Mouse (Mus musculus): ENCODE data around the gene 1700019D03Rik. TPM values are rescaled to one million over a fixed set of nuclear protein-coding genes. Genes with fewer than 3 reads are reported as not detected.

Gene 1700019D03Rik
- 2.8 TPM in 2 replicates for polyA plus RNA-seq (2014; fragmentation: Nextera tagmentation; extraction: Ambion mirVana)

DNA sequence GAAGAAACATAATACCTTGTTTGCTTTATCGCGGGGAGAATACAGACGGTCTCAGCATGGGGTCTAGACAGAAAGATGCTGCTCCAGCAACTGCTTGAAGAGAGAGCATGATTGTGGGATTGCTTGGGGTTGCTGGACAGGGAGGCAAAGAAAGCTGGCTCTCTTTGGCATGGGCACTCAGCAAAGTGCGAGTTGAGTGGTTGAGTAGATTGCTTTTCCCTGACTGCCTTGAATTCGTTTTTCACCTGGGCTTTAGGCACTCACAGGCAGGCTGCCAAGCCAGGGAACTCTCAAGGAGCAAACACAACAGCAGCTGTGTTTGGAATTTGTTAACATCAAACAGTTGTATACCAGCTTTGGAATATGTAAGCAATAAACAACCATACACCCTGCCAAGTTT is at the start of gene 1700019D03Rik:
TSS of gene 1700019D03Rik (minus strand) at position 101 of the 400 bp plus-strand sequence.
- DNase-seq (ENCODE audit: low spot score) (no peak), ATAC-seq (replicated peaks; ENCODE audit: low FRiP score) (no peak)
- Histone ChIP-seq H3K9ac (ENCODE audit: low read length) (no peak within 1 kb of the TSS), H3K27me3 (ENCODE audit: control insufficient read depth, insufficient read depth, low read length) (no peaks in the 10 kb centered on the region), H3K4me3 (ENCODE audit: low read depth, low read length) (no peak within 1 kb of the TSS), H3K4me1 (replicated peaks; ENCODE audit: control insufficient read depth, insufficient read depth, low read length) (no peaks in the 10 kb centered on the region), H3K9me3 (ENCODE audit: control insufficient read depth, low read length) (no peaks in the 10 kb centered on the region), H3K4me2 (ENCODE audit: low read depth, low read length, severe bottlenecking) (no peak within 1 kb of the TSS), H3K36me3 (ENCODE audit: control insufficient read depth, insufficient read depth, low read length) (no peaks in the 10 kb centered on the region), H3K27ac (ENCODE audit: low read depth, low read length) (no peak within 1 kb of the TSS)
- 73% methylated on average over 5 of the region's 5 CpGs for WGBS

DNA sequence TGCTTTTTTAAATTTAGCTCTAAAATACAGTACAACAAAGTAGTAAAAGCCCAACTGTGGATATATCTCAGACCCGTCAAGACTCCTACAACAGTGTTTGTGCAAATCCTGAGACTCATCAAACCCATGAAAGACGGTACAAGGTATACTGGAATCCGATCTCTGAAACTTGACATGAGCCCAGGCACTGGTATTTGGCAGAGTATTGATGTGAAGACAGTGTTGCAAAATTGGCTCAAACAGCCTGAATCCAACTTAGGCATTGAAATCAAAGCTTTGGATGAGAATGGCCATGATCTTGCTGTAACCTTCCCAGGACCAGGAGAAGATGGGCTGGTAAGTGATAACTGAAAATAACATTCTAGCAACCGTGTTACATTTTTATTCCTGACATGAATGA is 43.9 kb upstream of the 1700019D03Rik start:
- H3K27ac ChIP-seq (ENCODE audit: low read depth, low read length) = no peak overlapping the region
- H3K4me1 ChIP-seq (replicated peaks; ENCODE audit: control insufficient read depth, insufficient read depth, low read length) = no peaks in the 10 kb centered on the region
- 88% methylated on average over 4 of the region's 4 CpGs for WGBS
- no peaks in the 10 kb centered on the region for H3K27me3 ChIP-seq (ENCODE audit: control insufficient read depth, insufficient read depth, low read length)
- no peaks in the 10 kb centered on the region for H3K9me3 ChIP-seq (ENCODE audit: control insufficient read depth, low read length)
- no peak overlapping the region for H3K9ac ChIP-seq (ENCODE audit: low read length)
- no peak overlapping the region for H3K4me3 ChIP-seq (ENCODE audit: low read depth, low read length)
- no peak overlapping the region for H3K4me2 ChIP-seq (ENCODE audit: low read depth, low read length, severe bottlenecking)
- DNase-seq (ENCODE audit: low spot score) (no peak), ATAC-seq (replicated peaks; ENCODE audit: low FRiP score) (no peak)
- no peaks in the 10 kb centered on the region for H3K36me3 ChIP-seq (ENCODE audit: control insufficient read depth, insufficient read depth, low read length)

DNA sequence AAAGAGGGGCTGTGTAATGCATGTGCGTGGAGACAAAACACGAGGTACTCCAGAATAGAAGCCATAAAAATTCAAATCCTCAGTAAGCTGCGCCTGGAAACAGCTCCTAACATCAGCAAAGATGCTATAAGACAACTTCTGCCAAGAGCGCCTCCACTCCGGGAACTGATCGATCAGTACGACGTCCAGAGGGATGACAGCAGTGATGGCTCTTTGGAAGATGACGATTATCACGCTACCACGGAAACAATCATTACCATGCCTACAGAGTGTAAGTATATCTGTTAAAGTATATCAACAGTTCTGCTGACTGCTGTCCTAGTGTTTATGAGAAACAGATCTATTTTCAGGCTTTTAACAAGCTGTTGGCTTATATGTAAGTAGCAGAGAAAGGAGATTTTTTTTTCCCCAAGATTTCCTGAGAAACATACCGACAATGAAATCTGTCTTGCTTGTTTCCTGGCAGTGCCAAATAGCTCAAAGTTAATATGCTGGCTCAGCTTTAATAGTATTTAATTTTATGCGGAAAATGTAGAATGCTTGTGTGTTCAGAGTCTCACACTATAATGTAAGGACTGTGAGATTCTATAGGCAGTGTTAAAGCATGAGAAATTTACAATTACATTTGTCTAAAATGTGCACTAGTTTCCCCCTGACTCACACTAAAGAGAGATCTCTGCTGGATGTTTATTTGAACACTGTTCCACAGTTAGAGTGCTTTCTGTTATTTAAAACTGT is 42.1 kb upstream of the 1700019D03Rik start:
- Histone ChIP-seq H3K4me2 (ENCODE audit: low read depth, low read length, severe bottlenecking) (no peak overlapping the region), H3K9ac (ENCODE audit: low read length) (no peak overlapping the region), H3K27me3 (ENCODE audit: control insufficient read depth, insufficient read depth, low read length) (no peaks in the 10 kb centered on the region), H3K36me3 (ENCODE audit: control insufficient read depth, insufficient read depth, low read length) (no peaks in the 10 kb centered on the region), H3K9me3 (ENCODE audit: control insufficient read depth, low read length) (no peaks in the 10 kb centered on the region), H3K4me3 (ENCODE audit: low read depth, low read length) (no peak overlapping the region), H3K27ac (ENCODE audit: low read depth, low read length) (no peak overlapping the region), H3K4me1 (replicated peaks; ENCODE audit: control insufficient read depth, insufficient read depth, low read length) (no peaks in the 10 kb centered on the region)
- ATAC-seq (replicated peaks; ENCODE audit: low FRiP score) = no peak
- 80% methylated on average over 13 of the region's 13 CpGs for WGBS
- DNase-seq (ENCODE audit: low spot score) = no peak

DNA sequence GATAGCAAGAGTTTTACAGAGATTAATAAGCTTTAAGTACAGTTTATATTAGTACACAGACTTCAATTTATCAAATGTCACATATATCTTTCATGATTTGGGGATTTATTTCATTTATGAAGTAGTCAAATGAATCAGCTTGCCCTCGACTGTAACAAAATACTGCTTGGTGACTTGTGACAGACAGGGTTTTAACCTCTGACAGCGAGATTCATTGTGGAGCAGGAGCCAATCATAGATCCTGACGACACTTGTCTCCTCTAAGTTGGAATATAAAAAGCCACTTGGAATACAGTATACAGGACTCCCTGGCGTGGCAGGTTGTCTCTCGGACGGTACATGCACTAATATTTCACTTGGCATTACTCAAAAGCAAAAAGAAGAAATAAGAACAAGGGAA is 41.4 kb upstream of the 1700019D03Rik start, which contains the start of gene Mstn:
TSS of gene Mstn (plus strand) at position 301 of the 400 bp plus-strand sequence.
- Histone ChIP-seq H3K4me1 (replicated peaks; ENCODE audit: control insufficient read depth, insufficient read depth, low read length) (no peaks in the 10 kb centered on the region), H3K27me3 (ENCODE audit: control insufficient read depth, insufficient read depth, low read length) (no peaks in the 10 kb centered on the region), H3K4me2 (ENCODE audit: low read depth, low read length, severe bottlenecking) (no peak within 1 kb of the TSS), H3K9me3 (ENCODE audit: control insufficient read depth, low read length) (no peaks in the 10 kb centered on the region), H3K9ac (ENCODE audit: low read length) (no peak within 1 kb of the TSS), H3K36me3 (ENCODE audit: control insufficient read depth, insufficient read depth, low read length) (no peaks in the 10 kb centered on the region), H3K27ac (ENCODE audit: low read depth, low read length) (no peak within 1 kb of the TSS), H3K4me3 (ENCODE audit: low read depth, low read length) (no peak within 1 kb of the TSS)
- WGBS = 72% methylated on average over 6 of the region's 6 CpGs
- ATAC-seq (replicated peaks; ENCODE audit: low FRiP score) = no peak
- no peak for DNase-seq (ENCODE audit: low spot score)

DNA sequence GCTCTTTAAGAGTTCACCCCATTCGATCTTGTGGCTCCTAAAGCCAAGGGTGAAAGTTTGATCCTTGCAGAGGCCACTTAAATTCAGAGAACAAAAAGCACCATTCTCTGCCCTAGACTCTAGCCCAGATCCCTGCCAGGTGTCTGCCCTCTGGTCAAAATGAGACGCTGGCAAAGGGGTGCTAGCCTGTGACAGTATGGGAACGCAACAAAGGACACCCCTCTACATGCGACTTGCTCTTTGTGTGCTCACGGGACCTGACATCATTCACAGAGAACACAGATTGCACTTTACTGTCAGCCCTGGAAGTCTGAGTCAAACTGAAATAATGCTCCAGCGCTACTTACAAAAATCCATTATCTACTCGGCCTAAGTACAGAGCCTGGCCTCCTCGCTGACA is 40.5 kb upstream of the 1700019D03Rik start:
- no peaks in the 10 kb centered on the region for H3K36me3 ChIP-seq (ENCODE audit: control insufficient read depth, insufficient read depth, low read length)
- H3K4me3 ChIP-seq (ENCODE audit: low read depth, low read length) = no peak overlapping the region
- no peaks in the 10 kb centered on the region for H3K27me3 ChIP-seq (ENCODE audit: control insufficient read depth, insufficient read depth, low read length)
- DNase-seq (ENCODE audit: low spot score) (no peak), ATAC-seq (replicated peaks; ENCODE audit: low FRiP score) (peak; percentile 49; the same call in 1 of the 2 replicates)
- no peak overlapping the region for H3K4me2 ChIP-seq (ENCODE audit: low read depth, low read length, severe bottlenecking)
- H3K9ac ChIP-seq (ENCODE audit: low read length) = no peak overlapping the region
- H3K4me1 ChIP-seq (replicated peaks; ENCODE audit: control insufficient read depth, insufficient read depth, low read length) = no peaks in the 10 kb centered on the region
- WGBS = 48% methylated on average over 8 of the region's 8 CpGs
- H3K9me3 ChIP-seq (ENCODE audit: control insufficient read depth, low read length) = no peaks in the 10 kb centered on the region
- H3K27ac ChIP-seq (ENCODE audit: low read depth, low read length) = no peak overlapping the region

DNA sequence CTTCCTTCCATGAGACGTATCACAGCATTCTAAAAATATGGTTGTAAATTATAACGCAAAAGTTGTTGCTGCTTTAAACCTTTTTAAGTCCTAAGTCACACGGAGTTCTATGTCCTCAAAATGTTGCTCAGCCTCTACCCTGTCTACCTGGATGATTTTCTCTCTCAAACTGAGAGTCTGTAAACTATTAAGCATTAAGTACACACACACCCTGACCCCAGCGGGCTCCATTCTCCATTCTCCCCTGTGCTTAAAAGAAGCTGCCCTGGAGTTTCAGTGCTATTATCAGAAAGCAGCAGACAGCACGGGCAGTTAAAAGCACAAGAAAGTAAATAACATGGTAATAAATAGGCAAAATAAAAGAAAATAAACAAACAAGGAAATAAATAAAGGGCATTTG is 39.1 kb upstream of the 1700019D03Rik start:
- Histone ChIP-seq H3K4me3 (ENCODE audit: low read depth, low read length) (no peak overlapping the region), H3K9ac (ENCODE audit: low read length) (no peak overlapping the region), H3K36me3 (ENCODE audit: control insufficient read depth, insufficient read depth, low read length) (no peaks in the 10 kb centered on the region), H3K4me2 (ENCODE audit: low read depth, low read length, severe bottlenecking) (no peak overlapping the region), H3K9me3 (ENCODE audit: control insufficient read depth, low read length) (no peaks in the 10 kb centered on the region), H3K27ac (ENCODE audit: low read depth, low read length) (no peak overlapping the region), H3K27me3 (ENCODE audit: control insufficient read depth, insufficient read depth, low read length) (no peaks in the 10 kb centered on the region), H3K4me1 (replicated peaks; ENCODE audit: control insufficient read depth, insufficient read depth, low read length) (no peaks in the 10 kb centered on the region)
- WGBS = 82% methylated on average over 5 of the region's 5 CpGs
- DNase-seq (ENCODE audit: low spot score) = no peak
- ATAC-seq (replicated peaks; ENCODE audit: low FRiP score) = no peak

DNA sequence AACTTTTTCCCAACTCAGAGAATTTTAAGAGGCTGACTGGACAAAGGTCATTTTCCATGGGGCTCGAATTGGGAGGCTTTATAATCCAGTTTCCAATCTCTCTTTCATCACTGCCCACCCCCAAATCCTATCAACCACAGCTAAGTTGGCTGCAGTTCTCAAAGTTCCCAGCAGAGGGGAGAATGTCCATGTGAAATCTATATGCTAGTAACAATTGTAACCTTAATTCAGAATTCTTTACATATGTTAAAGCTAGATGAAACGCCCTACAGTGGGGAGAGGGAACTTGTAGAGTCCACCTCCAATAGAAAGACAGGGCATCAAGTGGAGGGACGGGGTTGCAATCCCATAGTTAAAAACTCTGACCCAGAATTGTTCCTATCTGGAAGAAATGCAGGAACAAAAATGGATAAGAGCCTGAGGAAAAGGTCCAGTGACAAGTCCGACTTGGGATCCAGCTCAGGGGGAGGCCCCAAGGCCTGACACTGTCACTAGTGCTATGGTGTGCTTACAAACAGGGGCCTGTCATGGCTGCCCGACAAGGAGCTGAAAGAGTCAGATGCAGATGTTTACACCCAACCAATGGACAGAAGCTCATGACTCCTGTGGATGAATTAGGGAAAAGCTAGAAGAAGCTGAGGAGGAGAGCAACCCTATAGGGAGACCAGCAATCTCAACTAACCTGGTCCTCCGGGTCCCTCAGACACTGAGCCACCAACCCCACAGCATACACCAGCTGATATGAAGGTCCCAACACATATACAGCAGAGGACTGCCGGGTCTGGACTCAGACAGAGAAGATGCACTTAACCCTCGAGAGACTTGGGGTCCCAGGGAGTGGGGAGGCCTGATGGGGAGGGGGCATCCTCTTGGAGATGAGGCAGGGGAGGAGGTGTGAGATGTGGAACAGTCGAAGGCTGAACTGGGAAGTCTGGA is 33.4 kb upstream of the 1700019D03Rik start:
- no peaks in the 10 kb centered on the region for H3K36me3 ChIP-seq (ENCODE audit: control insufficient read depth, insufficient read depth, low read length)
- peak; percentile 60 for ATAC-seq (replicated peaks; ENCODE audit: low FRiP score)
- no peak overlapping the region for H3K9ac ChIP-seq (ENCODE audit: low read length)
- no peaks in the 10 kb centered on the region for H3K27me3 ChIP-seq (ENCODE audit: control insufficient read depth, insufficient read depth, low read length)
- peak; percentile 72 for DNase-seq (ENCODE audit: low spot score)
- WGBS = 54% methylated on average over 9 of the region's 9 CpGs
- H3K27ac ChIP-seq (ENCODE audit: low read depth, low read length) = no peak overlapping the region
- H3K9me3 ChIP-seq (ENCODE audit: control insufficient read depth, low read length) = no peaks in the 10 kb centered on the region
- no peak overlapping the region for H3K4me3 ChIP-seq (ENCODE audit: low read depth, low read length)
- no peak overlapping the region for H3K4me2 ChIP-seq (ENCODE audit: low read depth, low read length, severe bottlenecking)
- no peaks in the 10 kb centered on the region for H3K4me1 ChIP-seq (replicated peaks; ENCODE audit: control insufficient read depth, insufficient read depth, low read length)

DNA sequence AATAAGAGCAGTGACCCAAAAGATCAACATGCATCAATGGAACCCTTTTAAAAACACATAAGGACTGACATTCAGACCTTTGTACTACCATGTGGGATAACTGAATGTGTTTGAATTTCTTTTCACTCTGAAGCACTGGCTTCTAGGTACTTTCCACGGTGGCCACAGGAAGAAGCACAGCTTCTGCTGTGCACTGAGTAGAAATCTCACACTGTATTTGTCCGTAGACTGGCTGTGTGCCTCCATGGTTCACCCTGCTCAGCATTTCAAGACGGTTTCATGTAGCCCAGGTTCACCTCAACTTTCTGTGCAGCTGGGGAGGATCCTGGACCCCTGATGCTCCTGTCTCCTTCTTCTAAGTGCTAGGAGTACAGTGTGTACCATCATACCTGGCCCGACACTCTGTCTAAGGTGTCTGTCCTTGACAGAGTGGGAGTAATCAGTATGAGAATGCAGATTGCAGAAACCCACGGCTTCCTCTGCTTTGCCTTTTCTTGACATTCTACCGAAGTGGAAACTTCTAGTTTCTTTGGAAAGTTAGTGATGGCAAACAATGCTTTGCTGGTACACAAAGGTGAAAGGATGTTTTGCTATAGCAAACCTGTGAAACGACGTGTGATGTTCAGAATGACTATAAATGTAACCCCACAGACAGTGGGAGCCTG is 29.9 kb upstream of the 1700019D03Rik start:
- no peak overlapping the region for H3K4me2 ChIP-seq (ENCODE audit: low read depth, low read length, severe bottlenecking)
- no peak overlapping the region for H3K4me3 ChIP-seq (ENCODE audit: low read depth, low read length)
- no peak for ATAC-seq (replicated peaks; ENCODE audit: low FRiP score)
- H3K27ac ChIP-seq (ENCODE audit: low read depth, low read length) = no peak overlapping the region
- DNase-seq (ENCODE audit: low spot score) = no peak
- no peak overlapping the region for H3K9ac ChIP-seq (ENCODE audit: low read length)
- 88% methylated on average over 8 of the region's 8 CpGs for WGBS
- H3K36me3 ChIP-seq (ENCODE audit: control insufficient read depth, insufficient read depth, low read length) = no peaks in the 10 kb centered on the region
- H3K9me3 ChIP-seq (ENCODE audit: control insufficient read depth, low read length) = no peaks in the 10 kb centered on the region
- H3K4me1 ChIP-seq (replicated peaks; ENCODE audit: control insufficient read depth, insufficient read depth, low read length) = no peaks in the 10 kb centered on the region
- no peaks in the 10 kb centered on the region for H3K27me3 ChIP-seq (ENCODE audit: control insufficient read depth, insufficient read depth, low read length)
